Mouse (Mus musculus) intestine, postnatal 0 days (tissue): Measurements from ENCODE around the gene Dlg2. TPM values are rescaled to one million over a fixed set of nuclear protein-coding genes. Genes with fewer than 3 reads are reported as not detected.

Experiments
- ATAC-seq: fragments of 200-750 bp; cut with Nextera tagmentation; 2 replicates; pipeline ENCODE4 v1.8.0; 2017; ENCODE audit warnings: mild to moderate bottlenecking, moderate TSS enrichment, moderate library complexity
- H3K27ac ChIP-seq: fragments of 300-500 bp; sonication (generic); 2 replicates; pipeline ENCODE4 v1.5.1; 2014; ENCODE audit warnings: mild to moderate bottlenecking, low read depth, low read length, moderate library complexity
- H3K27me3 ChIP-seq: fragments of 300-500 bp; sonication (generic); replicated peaks from 2 replicates; pipeline ENCODE4 v1.6.1; 2014; ENCODE audit warnings: low read length, mixed read lengths; ENCODE audit not compliant: control insufficient read depth, insufficient read depth
- H3K36me3 ChIP-seq: fragments of 300-500 bp; sonication (generic); 2 replicates; pipeline ENCODE4 v1.6.1; 2014; ENCODE audit warnings: mild to moderate bottlenecking, moderate library complexity; ENCODE audit not compliant: control insufficient read depth, insufficient read depth
- H3K4me1 ChIP-seq: fragments of 300-500 bp; sonication (generic); replicated peaks from 2 replicates; pipeline ENCODE4 v1.6.1; 2014; ENCODE audit warnings: antibody characterized with exemption, low read length, mixed read lengths; ENCODE audit not compliant: control insufficient read depth, insufficient read depth
- H3K4me2 ChIP-seq: fragments of 300-500 bp; sonication (generic); replicated peaks from 2 replicates; pipeline ENCODE4 v1.6.1; 2014; ENCODE audit warnings: low read depth, mild to moderate bottlenecking, moderate library complexity
- H3K4me3 ChIP-seq: fragments of 300-500 bp; sonication (generic); 2 replicates; pipeline ENCODE4 v1.5.1; 2014; ENCODE audit warnings: low read depth, low read length
- H3K9ac ChIP-seq: fragments of 300-500 bp; sonication (generic); 2 replicates; pipeline ENCODE4 v1.6.1; 2014; ENCODE audit warnings: mild to moderate bottlenecking, low read depth, low read length
- H3K9me3 ChIP-seq: fragments of 300-500 bp; sonication (generic); 2 replicates; pipeline ENCODE4 v1.6.1; 2016; ENCODE audit warnings: mixed run types; ENCODE audit not compliant: control insufficient read depth
- CTCF ChIP-seq: sonication (generic); IDR thresholded peaks from 2 replicates; pipeline ENCODE4 v1.5.1; 2016; ENCODE audit warnings: low read depth, mild to moderate bottlenecking, control low read depth, antibody characterized with exemption, moderate library complexity
- WGBS: fragments of 180-500 bp; shearing (Covaris S2); extraction: QIAGEN DNeasy Blood & Tissue Kit; methylation state at CpG from one replicate; pipeline ENCODE4 v1.1.7; 2014; 5-methylcytosine and 5-hydroxymethylcytosine counted together
- polyA plus RNA-seq: library from polyadenylated mRNA; unstranded; fragments of >200 nt; fragmentation: Nextera tagmentation; extraction: Ambion mirVana; gene quantifications from 2 replicates; pipeline ENCODE4 v1.2.1, GENCODE M21; 2015

The Dlg2 gene
- polyA plus RNA-seq, 1 experiment from 2014 or later, result 1.1 TPM

GRCm38 (mm10) chr7:92164875-92165518 is 1688.5 kb downstream of the Dlg2 start:
- no peak for ATAC-seq
- no peak overlapping the region for H3K4me3 ChIP-seq
- no peaks in the 10 kb centered on the region for H3K36me3 ChIP-seq
- H3K4me1 ChIP-seq, result no peaks in the 10 kb centered on the region
- no peaks in the 10 kb centered on the region for H3K9me3 ChIP-seq
- no peak overlapping the region for H3K9ac ChIP-seq
- TF ChIP-seq CTCF, result no peak
- WGBS, result 86% methylated on average over 6 of the region's 6 CpGs
- H3K27me3 ChIP-seq, result no peaks in the 10 kb centered on the region
- H3K27ac ChIP-seq, result no peak overlapping the region
- no peak overlapping the region for H3K4me2 ChIP-seq

GRCm38 (mm10) chr7:92180029-92180428 is 1703.6 kb downstream of the Dlg2 start:
- peak overlapping the region; percentile 62 for H3K4me2 ChIP-seq
- no peak overlapping the region for H3K27ac ChIP-seq
- ATAC-seq, result no peak
- no peaks in the 10 kb centered on the region for H3K36me3 ChIP-seq
- H3K4me1 ChIP-seq, result no peaks in the 10 kb centered on the region
- H3K9me3 ChIP-seq, result no peaks in the 10 kb centered on the region
- WGBS, result 45% methylated on average over 5 of the region's 5 CpGs
- no peak overlapping the region for H3K9ac ChIP-seq
- no peaks in the 10 kb centered on the region; the same call in 1 of the 2 replicates for H3K27me3 ChIP-seq
- TF ChIP-seq CTCF, result no peak
- H3K4me3 ChIP-seq, result peak overlapping the region; percentile 32

GRCm38 (mm10) chr7:92180591-92181587 is 1704.4 kb downstream of the Dlg2 start:
- H3K4me3 ChIP-seq, result peak overlapping the region; percentile 32
- H3K9me3 ChIP-seq, result no peaks in the 10 kb centered on the region
- no peaks in the 10 kb centered on the region; the same call in 1 of the 2 replicates for H3K27me3 ChIP-seq
- TF ChIP-seq CTCF, result no peak
- peak overlapping the region; percentile 62 for H3K4me2 ChIP-seq
- WGBS, result 20% methylated on average over 29 of the region's 29 CpGs
- H3K27ac ChIP-seq, result no peak overlapping the region
- H3K9ac ChIP-seq, result no peak overlapping the region
- H3K4me1 ChIP-seq, result no peaks in the 10 kb centered on the region
- no peaks in the 10 kb centered on the region for H3K36me3 ChIP-seq
- ATAC-seq, result no peak

GRCm38 (mm10) chr7:92181959-92182612 is 1705.6 kb downstream of the Dlg2 start:
- Histone ChIP-seq H3K36me3 (no peaks in the 10 kb centered on the region), H3K27ac (no peak overlapping the region), H3K4me2 (peak overlapping the region; percentile 62; the same call in 1 of the 2 replicates), H3K9me3 (no peaks in the 10 kb centered on the region), H3K9ac (no peak overlapping the region), H3K27me3 (no peaks in the 10 kb centered on the region; the same call in 1 of the 2 replicates), H3K4me3 (no peak overlapping the region), H3K4me1 (no peaks in the 10 kb centered on the region)
- peak; percentile 10; the same call in 1 of the 2 replicates for TF ChIP-seq CTCF
- ATAC-seq, result no peak
- WGBS, result 29% methylated on average over 10 of the region's 10 CpGs

GRCm38 (mm10) chr7:92184371-92185059 is 1708.0 kb downstream of the Dlg2 start:
- H3K9me3 ChIP-seq, result no peaks in the 10 kb centered on the region
- no peak overlapping the region for H3K4me3 ChIP-seq
- H3K4me2 ChIP-seq, result no peak overlapping the region
- 88% methylated on average over 7 of the region's 7 CpGs for WGBS
- no peak for ATAC-seq
- no peaks in the 10 kb centered on the region for H3K4me1 ChIP-seq
- H3K27ac ChIP-seq, result no peak overlapping the region
- no peaks in the 10 kb centered on the region for H3K36me3 ChIP-seq
- H3K9ac ChIP-seq, result no peak overlapping the region
- H3K27me3 ChIP-seq, result no peaks in the 10 kb centered on the region; the same call in 1 of the 2 replicates
- no peak for TF ChIP-seq CTCF
